Mouse (Mus musculus): Measurements from ENCODE around the gene BC017158.

GRCm38 (mm10) chr7:128321260-128321659 is 23.3 kb upstream of the BC017158 start:
- TF ChIP-seq POLR2A (IDR thresholded peaks at IDR 0.05; ENCODE audit: control insufficient read depth, extremely low read depth, insufficient read depth, low read length, poor library complexity) (no peak), CTCF (IDR thresholded peaks at IDR 0.05; ENCODE audit: borderline replicate concordance, control insufficient read depth, extremely low read depth, insufficient read depth, low read length, poor library complexity) (no peak)
